Mouse (Mus musculus) liver, embryonic 14.5 days (tissue): ENCODE results near the gene Osbpl10. TPM values are rescaled to one million over a fixed set of nuclear protein-coding genes. Genes with fewer than 3 reads are reported as not detected.

Source experiments
- ATAC-seq: fragments of 200-750 bp; cut with Nextera tagmentation; 2 replicates; pipeline ENCODE4 v1.8.0; 2017; ENCODE audit warnings: moderate number of reproducible peaks, mild to moderate bottlenecking, moderate library complexity; ENCODE audit not compliant: insufficient read depth
- DNase-seq, 3 experiments: peaks; one replicate each; pipeline ENCODE4 v3.0.0-alpha.2; 2012 to 2013; ENCODE audit warnings: low read depth in 3 of 3, low spot score in 3 of 3
- H3K27ac ChIP-seq: fragments of 300-500 bp; sonication (generic); 2 replicates; pipeline ENCODE4 v1.5.1; 2014; ENCODE audit warnings: moderate library complexity, mild to moderate bottlenecking, control low read depth, inconsistent platforms
- H3K27me3 ChIP-seq: fragments of 300-500 bp; sonication (generic); 2 replicates; pipeline ENCODE4 v1.6.1; 2014; ENCODE audit warnings: mild to moderate bottlenecking, low read length, moderate library complexity; ENCODE audit not compliant: control insufficient read depth, insufficient read depth
- H3K36me3 ChIP-seq: fragments of 300-500 bp; sonication (generic); replicated peaks from 2 replicates; pipeline ENCODE4 v1.6.1; 2014; ENCODE audit warnings: low read depth; ENCODE audit not compliant: control insufficient read depth, insufficient read depth
- H3K4me1 ChIP-seq, 2 experiments: fragments of 200-500 bp in 1 of 2; fragments of 300-500 bp in 1 of 2; sonication (generic) in 1 of 2; replicated peaks; 2 replicates each; pipeline ENCODE4 v1.6.1; 2012 to 2014; ENCODE audit warnings: antibody characterized with exemption in 1 of 2, inconsistent platforms in 1 of 2, low read length in 1 of 2; ENCODE audit not compliant: control insufficient read depth in 2 of 2, insufficient read depth in 2 of 2
- H3K4me2 ChIP-seq: fragments of 300-500 bp; sonication (generic); 2 replicates; pipeline ENCODE4 v1.6.1; 2014; ENCODE audit warnings: low read depth, mild to moderate bottlenecking, control low read depth, moderate library complexity
- H3K4me3 ChIP-seq, 2 experiments: fragments of 200-500 bp in 1 of 2; fragments of 300-500 bp in 1 of 2; sonication (generic) in 1 of 2; 2 replicates each; pipeline ENCODE4 v1.5.1; 2012 to 2014; ENCODE audit warnings: low read depth in 2 of 2, low read length in 2 of 2, mild to moderate bottlenecking in 2 of 2, control low read depth in 1 of 2, inconsistent platforms in 1 of 2, moderate library complexity in 1 of 2; ENCODE audit not compliant: insufficient read depth in 1 of 2
- H3K9ac ChIP-seq: fragments of 300-500 bp; sonication (generic); replicated peaks from 2 replicates; pipeline ENCODE4 v1.6.1; 2014; ENCODE audit warnings: mild to moderate bottlenecking, control low read depth, moderate library complexity
- H3K9me3 ChIP-seq: fragments of 300-500 bp; sonication (generic); 2 replicates; pipeline ENCODE4 v1.6.1; 2016; ENCODE audit warnings: low read length, mixed read lengths; ENCODE audit not compliant: control insufficient read depth
- CTCF ChIP-seq: IDR thresholded peaks from 2 replicates; pipeline ENCODE4 v1.5.1; 2016; ENCODE audit warnings: antibody characterized with exemption, low read depth, control low read depth
- EP300 ChIP-seq: IDR thresholded peaks from 2 replicates; pipeline ENCODE4 v1.6.1; 2016; ENCODE audit warnings: antibody characterized with exemption, low read depth
- WGBS: fragments of 180-500 bp; shearing (Covaris S2); extraction: QIAGEN DNeasy Blood & Tissue Kit; methylation state at CpG from one replicate; pipeline ENCODE4 v1.1.7; 2014; ENCODE audit not compliant: insufficient replicate concordance; 5-methylcytosine and 5-hydroxymethylcytosine counted together
- polyA plus RNA-seq, 2 experiments: library from polyadenylated mRNA; depleted of rRNA in 1 of 2; stranded (reverse) in 1 of 2; unstranded in 1 of 2; fragments of >200 nt; fragmentation: Nextera tagmentation in 1 of 2; extraction: Ambion mirVana in 1 of 2; gene quantifications; 2 replicates each; pipeline versions ENCODE4 v1.2.1 to v1.2.3; 2012 to 2014

Osbpl10 gene
- polyA plus RNA-seq, 2 experiments, result 0.08 to 0.29 TPM

DNA sequence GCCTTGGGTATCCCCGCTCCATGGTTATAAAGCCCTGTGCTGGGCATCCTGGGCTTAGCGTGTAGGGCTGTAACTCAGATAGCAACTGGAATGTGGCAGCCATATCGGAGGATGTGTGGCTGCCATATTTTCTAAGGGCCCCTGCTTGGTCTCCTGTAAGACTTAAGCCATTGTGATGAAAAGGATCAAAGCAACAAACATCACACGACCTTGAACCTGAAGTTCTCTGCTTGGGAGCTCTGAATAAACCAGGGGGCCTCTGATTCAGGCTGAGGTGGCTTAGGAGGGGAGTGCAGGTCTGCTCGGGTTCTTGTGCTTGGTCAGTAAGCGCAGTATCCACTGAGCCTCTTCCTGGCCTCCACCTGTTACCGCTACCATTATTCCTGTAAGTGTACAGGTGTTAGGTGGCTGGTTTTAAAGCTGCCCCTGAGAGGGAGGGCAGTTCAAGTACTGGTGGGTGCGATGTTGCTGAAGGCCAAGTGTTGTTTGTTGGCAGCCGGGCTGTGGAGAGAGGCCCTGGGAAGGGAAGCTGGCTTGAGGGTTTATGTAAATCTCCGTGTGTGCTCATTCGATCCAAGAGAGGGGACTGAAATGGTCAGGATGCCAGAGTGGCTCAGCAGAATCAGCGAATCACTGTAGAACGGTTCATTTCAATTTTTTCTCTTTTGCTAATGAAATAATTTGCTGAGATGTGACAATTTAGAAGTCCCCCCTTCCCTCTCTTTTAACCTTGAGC, 64.8 kb downstream of the Osbpl10 start:
- H3K4me1 ChIP-seq, result no peaks in the 10 kb centered on the region
- no peaks in the 10 kb centered on the region for H3K27me3 ChIP-seq
- H3K9ac ChIP-seq, result no peak overlapping the region
- H3K36me3 ChIP-seq, result no peaks in the 10 kb centered on the region
- ATAC-seq (no peak), DNase-seq (no peak)
- H3K4me2 ChIP-seq, result no peak overlapping the region
- no peak overlapping the region for H3K27ac ChIP-seq
- TF ChIP-seq EP300 (no peak), CTCF (no peak)
- H3K4me3 ChIP-seq, result no peak overlapping the region
- 71% methylated on average over 13 of the region's 13 CpGs for WGBS
- no peaks in the 10 kb centered on the region for H3K9me3 ChIP-seq

DNA sequence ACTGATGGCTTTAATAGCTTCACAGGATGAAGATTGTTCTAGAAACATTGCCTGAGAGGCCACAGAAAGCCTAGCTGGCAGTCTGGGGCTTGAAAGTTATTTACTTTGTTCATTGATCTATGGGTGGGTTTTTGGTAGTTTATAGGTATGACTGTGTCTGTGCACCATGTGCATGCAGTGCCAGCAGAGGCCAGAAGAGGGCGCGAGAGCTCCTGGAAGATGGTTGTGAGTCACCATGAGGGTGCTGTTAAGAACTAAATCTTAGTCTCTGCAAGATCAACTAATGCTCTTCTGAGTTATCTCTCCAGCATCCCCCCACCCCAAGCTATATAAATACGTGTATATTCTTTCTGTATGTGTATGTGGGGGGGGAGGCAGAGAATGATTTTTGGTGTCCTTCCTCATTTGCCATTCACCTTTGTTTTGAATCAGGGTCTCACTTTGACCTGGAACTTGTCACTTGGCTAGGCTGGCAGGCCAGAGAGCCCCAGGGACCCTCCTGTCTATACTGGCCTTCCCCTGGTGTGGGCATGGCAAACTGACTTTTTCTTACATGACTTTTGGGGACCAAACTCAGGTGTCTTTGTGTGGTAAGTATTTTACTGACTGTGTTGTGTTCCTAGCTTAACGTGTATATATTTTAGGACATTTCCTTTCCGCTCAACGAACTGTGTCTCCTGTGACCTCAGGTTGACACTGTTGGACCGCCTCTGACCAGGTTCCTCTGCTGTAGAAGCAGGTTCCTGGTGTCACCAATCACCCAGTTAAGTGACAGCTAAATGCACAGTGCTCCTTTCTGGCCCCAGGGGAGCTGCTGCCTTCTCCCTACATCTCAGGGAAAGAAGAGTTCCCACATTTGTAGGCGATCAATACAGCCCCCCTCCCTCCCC, 65.8 kb downstream of the Osbpl10 start:
- no peak overlapping the region for H3K4me2 ChIP-seq
- 59% methylated on average over 8 of the region's 8 CpGs for WGBS
- ATAC-seq (no peak), DNase-seq (no peak)
- TF ChIP-seq EP300, result no peak
- peak; percentile 58 for TF ChIP-seq CTCF
- no peaks in the 10 kb centered on the region for H3K4me1 ChIP-seq
- no peak overlapping the region for H3K9ac ChIP-seq
- H3K27me3 ChIP-seq, result no peaks in the 10 kb centered on the region
- H3K27ac ChIP-seq, result no peak overlapping the region
- no peaks in the 10 kb centered on the region for H3K36me3 ChIP-seq
- no peaks in the 10 kb centered on the region for H3K9me3 ChIP-seq
- no peak overlapping the region for H3K4me3 ChIP-seq

DNA sequence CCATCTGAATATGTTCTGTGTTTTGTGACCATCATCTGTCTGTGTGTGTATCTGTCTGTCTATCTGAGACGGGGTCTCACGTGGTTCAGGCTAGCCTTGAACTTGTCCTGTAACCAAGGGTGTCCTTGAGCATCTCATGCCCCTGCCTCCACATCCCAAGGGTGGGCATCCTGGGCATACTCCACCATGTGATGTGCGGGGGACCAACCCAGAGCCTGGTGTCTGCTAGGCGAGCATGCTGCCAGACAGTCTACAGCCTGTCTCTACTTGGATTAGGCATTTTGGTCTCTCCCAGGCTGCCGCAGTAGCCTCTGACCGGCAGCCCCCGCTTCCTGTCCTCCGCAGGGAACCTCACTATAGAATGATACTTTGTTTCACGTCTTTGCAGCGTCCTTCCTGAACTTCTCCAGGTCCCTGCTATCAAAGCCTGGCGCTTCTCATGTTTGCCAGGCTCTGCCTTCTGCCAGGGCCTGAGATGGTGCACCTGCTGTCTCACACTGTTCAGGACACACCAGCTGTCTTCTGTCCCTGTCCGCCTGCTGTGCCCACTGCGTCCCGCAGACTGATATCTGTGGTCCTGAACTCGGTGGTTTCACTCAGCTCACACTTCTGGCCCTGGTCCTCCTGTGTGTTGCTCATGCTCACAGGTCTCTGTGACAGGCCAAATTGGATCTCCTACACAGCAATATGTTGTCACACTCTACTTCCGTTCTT, 66.9 kb downstream of the Osbpl10 start:
- 58% methylated on average over 16 of the region's 16 CpGs for WGBS
- no peak overlapping the region for H3K4me3 ChIP-seq
- H3K9me3 ChIP-seq, result no peaks in the 10 kb centered on the region
- H3K4me2 ChIP-seq, result no peak overlapping the region
- no peaks in the 10 kb centered on the region for H3K36me3 ChIP-seq
- no peak for TF ChIP-seq EP300
- no peak for TF ChIP-seq CTCF
- ATAC-seq (no peak), DNase-seq (no peak)
- no peak overlapping the region for H3K9ac ChIP-seq
- H3K27me3 ChIP-seq, result no peaks in the 10 kb centered on the region
- no peaks in the 10 kb centered on the region for H3K4me1 ChIP-seq
- no peak overlapping the region for H3K27ac ChIP-seq

DNA sequence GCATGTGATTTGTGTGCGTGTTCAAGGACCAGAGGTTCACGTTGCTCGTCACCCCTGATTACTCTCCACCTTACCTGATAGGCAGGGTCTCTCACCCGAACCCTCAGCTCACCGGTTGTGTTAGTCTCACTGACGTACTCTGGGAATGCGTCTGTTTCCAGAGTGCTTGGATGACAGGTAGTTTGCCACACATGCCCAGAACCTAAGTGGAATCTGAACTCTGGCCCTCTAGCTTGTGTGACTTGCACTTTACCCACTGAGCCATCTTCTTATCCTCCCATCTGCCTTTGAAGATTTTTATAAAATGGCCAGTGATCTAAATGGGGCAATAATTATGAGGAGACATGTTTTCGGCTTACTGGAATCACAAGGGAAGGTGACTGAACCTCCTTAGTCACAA, 68.3 kb downstream of the Osbpl10 start:
- 73% methylated on average over 8 of the region's 8 CpGs for WGBS

More for the DNA sequence above, 68.3 kb downstream of the Osbpl10 start:
- DNase-seq (no peak), ATAC-seq (no peak)
- no peaks in the 10 kb centered on the region for H3K27me3 ChIP-seq
- H3K4me1 ChIP-seq, result no peaks in the 10 kb centered on the region
- TF ChIP-seq CTCF, result no peak
- no peak for TF ChIP-seq EP300
- H3K4me2 ChIP-seq, result no peak overlapping the region
- no peak overlapping the region for H3K4me3 ChIP-seq
- no peaks in the 10 kb centered on the region for H3K9me3 ChIP-seq
- no peaks in the 10 kb centered on the region for H3K36me3 ChIP-seq
- H3K9ac ChIP-seq, result no peak overlapping the region
- H3K27ac ChIP-seq, result no peak overlapping the region
